Mouse (Mus musculus): ENCODE results near the gene Epb41l4b. TPM values are rescaled to one million over a fixed set of nuclear protein-coding genes. Genes with fewer than 3 reads are reported as not detected.
A peak's percentile ranks its signal among the peaks of the same experiment; 100 is the strongest.

Epb41l4b gene
- total RNA-seq, 2 experiments from 2014 or later, result 12.1 to 15.0 TPM

- DNase-seq (ENCODE audit: extremely low spot score in 1 of 2, low spot score in 2 of 2), result no peak
- intact Hi-C loops (cut with DNase I), result no loop called here
Observed at GRCm38 (mm10) chr4:57156549-57157169, 13.4 kb upstream of the Epb41l4b start.

DNA sequence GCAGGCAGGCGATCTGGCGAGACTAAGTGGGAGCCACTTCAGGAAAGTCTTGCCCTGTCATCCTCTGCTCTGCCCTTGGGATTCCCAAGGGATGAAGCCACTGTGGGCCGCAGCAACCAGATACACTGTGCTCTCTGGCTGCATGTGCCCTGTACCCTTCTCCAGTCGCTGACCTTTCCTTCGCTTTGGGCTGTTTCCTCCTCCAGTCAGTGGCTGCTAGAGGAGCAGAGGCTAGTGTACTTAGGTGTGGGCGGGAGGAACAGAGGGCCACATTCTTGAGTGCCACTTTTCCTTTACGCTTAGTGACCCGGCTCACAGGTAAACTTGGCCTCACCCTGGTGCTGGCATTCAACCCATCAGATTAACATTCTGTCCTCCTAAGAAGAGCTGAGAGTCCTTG lies 10.6 kb upstream of the Epb41l4b start:
- intact Hi-C loops (cut with DNase I), result no loop called here
- no peak for DNase-seq (ENCODE audit: extremely low spot score in 1 of 2, low spot score in 2 of 2)

DNA sequence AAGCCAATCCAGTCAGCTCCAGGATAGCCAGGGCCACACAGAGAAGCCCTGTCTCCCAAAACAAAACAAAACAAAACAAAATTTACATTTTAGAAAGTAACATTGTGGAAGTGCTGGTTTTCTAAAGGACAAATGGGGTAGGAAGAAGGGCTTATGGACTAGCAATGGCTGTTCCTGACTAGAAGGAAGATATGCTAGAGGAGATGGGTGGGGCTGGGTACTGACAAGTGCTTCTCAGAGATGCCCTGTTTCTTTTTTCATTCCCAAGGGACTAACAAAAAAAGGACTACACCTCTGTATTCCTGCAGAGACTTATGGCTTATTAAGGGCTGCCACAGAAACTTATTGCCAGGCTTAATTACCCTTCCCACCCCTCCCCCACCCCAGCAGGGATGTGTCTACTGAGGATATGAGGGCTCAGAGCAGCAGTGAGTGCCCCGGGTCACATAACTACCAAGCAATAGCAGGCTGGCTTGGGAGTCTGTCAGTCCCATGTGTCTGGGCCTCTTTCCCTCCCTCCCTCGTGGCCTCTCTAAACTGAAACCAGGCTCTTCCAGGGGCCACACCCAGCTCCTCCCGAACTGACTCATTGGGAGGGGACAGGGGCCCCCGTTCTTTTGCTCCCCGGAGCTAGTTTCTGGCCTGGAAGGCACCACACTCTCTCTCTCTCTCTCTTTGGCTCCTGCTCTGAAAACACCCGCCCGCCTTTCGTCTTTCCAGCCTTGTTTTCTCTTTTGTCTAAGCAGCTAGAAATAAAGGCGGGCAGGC lies 10.0 kb upstream of the Epb41l4b start:
- DNase-seq (ENCODE audit: extremely low spot score in 1 of 2, low spot score in 2 of 2), result no peak
- intact Hi-C loops (cut with DNase I), result no loop called here

- DNase-seq (ENCODE audit: extremely low spot score in 1 of 2, low spot score in 2 of 2), result no peak
- intact Hi-C loops (cut with DNase I), result loop anchor here (10.0 kb wide), 1 partner anchor 133 kb away; no protein-coding TSS in a partner anchor
Observed at GRCm38 (mm10) chr4:57148182-57148581, 4.9 kb upstream of the Epb41l4b start.

- intact Hi-C loops (cut with DNase I), result loop anchor here (5.0 to 10.0 kb wide), 2 partner anchors 75 to 128 kb away; no protein-coding TSS in a partner anchor
- peak in 1 of 2 experiments; percentile 42 for DNase-seq (ENCODE audit: extremely low spot score in 1 of 2, low spot score in 2 of 2)
Observed at GRCm38 (mm10) chr4:57142374-57143025, 737 bp downstream of the Epb41l4b start.

GRCm38 (mm10) chr4:57141908-57142361 lies 1.3 kb downstream of the Epb41l4b start:
- intact Hi-C loops (cut with DNase I), result loop anchor here (5.0 to 10.0 kb wide), 2 partner anchors 75 to 127 kb away; no protein-coding TSS in a partner anchor
- DNase-seq (ENCODE audit: extremely low spot score in 1 of 2, low spot score in 2 of 2), result no peak

- no peak for DNase-seq (ENCODE audit: extremely low spot score in 1 of 2, low spot score in 2 of 2)
- intact Hi-C loops (cut with DNase I), result loop anchor here (5.0 to 10.0 kb wide), 2 partner anchors 74 to 126 kb away; no protein-coding TSS in a partner anchor
Observed at GRCm38 (mm10) chr4:57140992-57141717, 2.1 kb downstream of the Epb41l4b start.

DNA sequence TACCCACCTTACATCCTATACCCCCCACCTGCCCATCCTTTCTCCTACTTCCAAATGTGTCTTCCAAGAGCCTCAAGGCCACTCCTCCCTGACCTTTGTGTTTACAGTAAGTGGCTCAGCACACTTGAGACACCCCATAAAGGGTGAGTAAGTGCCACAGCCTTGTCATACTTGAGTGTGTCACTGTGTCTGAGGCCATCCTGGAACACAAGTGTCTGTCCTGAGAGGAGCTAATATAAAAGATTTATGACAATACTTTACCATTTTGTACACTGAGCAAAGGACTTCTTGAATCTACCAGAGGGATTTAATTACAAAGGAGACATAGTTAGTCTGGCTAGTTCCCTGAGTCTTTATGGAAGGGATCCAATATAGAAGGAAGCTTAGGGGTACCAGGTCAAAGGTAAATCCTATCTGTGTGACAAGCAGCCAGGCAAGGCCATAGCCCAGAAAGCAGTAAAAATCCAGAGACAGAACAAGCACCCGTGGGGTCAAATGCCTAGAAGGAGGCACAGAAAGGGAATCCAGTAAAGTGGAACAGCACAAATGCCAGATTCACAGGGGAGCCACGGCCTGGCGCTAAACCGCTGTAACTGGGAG lies 2.9 kb downstream of the Epb41l4b start:
- DNase-seq (ENCODE audit: extremely low spot score in 1 of 2, low spot score in 2 of 2), result no peak
- intact Hi-C loops (cut with DNase I), result loop anchor here (5.0 to 10.0 kb wide), 2 partner anchors 73 to 125 kb away; no protein-coding TSS in a partner anchor

- intact Hi-C loops (cut with DNase I), result no loop called here
- DNase-seq (ENCODE audit: extremely low spot score in 1 of 2, low spot score in 2 of 2), result peak in 1 of 2 experiments; percentile 41
Observed at GRCm38 (mm10) chr4:57139433-57139832, 3.8 kb downstream of the Epb41l4b start.

DNA sequence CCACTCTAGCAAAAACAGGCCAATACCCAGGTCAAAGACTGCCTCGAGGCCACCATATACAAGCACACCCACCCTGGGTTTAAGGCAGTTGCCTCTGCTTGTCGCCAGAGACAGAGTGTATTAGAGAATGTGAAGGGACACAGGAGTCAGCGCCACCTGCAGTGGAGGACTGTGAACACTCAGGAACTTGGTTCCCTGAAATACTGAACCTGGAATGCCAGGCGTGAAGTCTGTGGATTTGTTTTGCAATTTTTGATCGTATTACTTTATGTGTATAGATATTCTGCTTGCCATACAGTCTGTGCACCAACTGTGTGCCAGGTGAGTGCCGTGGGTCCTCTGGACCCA lies 5.2 kb downstream of the Epb41l4b start:
- intact Hi-C loops (cut with DNase I), result no loop called here
- no peak for DNase-seq (ENCODE audit: extremely low spot score in 1 of 2, low spot score in 2 of 2)

DNA sequence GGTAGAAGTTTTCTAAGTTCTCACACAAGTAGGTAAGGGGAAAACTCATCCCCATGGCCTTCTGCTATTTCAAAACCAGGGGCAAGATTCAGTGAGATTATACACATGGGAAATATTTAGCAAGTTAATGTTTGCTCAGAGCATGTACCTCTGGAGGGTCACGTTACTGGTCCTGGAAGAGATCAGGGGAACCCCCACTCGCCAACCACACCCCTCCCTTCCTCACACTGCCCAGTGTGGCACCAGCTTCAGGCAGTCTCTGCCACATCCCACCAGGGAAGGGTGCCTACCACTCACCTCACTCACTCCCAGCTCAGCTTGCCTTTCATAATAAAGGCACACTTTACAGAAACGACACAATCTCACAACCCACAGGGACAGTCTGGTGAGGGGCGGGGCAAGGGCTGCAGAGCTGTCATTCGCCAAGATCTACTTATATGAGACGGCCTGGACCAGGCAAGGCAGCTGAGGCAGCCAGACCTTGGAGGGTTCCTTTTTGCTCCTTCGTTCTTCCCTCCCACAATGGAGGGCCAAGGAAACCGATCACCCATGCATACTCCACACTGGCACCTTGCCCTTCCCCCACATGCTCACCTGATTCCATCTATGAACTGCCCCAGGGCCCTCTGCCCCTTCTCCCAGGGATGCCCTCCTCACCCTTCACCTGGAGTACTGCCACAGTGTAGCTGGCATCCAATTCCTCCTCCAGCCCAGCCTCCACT lies 5.7 kb downstream of the Epb41l4b start:
- DNase-seq (ENCODE audit: extremely low spot score in 1 of 2, low spot score in 2 of 2), result no peak
- intact Hi-C loops (cut with DNase I), result no loop called here

DNA sequence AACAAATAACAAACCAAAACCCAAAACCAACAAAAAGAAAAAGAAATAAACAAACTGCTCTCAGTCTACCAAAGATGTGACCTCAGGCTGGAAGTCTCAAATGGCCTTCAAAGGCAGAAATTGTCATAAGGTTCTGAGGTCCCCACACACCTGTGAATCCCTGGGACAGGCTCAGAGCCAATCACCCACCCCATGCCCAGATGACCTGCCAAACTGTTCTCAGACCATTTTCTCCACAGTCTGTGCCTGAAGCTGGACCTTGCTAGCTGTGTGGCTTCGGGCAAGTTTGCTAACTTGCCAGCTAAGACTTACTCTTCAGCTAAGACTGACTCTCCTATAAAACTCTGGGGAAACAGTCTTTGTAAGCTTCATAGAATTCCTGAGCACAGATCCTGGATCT lies 7.8 kb downstream of the Epb41l4b start:
- DNase-seq (ENCODE audit: extremely low spot score in 1 of 2, low spot score in 2 of 2), result no peak
- intact Hi-C loops (cut with DNase I), result no loop called here

- no peak for DNase-seq (ENCODE audit: extremely low spot score in 1 of 2, low spot score in 2 of 2)
Observed at GRCm38 (mm10) chr4:57134554-57134953, 8.7 kb downstream of the Epb41l4b start.

DNA sequence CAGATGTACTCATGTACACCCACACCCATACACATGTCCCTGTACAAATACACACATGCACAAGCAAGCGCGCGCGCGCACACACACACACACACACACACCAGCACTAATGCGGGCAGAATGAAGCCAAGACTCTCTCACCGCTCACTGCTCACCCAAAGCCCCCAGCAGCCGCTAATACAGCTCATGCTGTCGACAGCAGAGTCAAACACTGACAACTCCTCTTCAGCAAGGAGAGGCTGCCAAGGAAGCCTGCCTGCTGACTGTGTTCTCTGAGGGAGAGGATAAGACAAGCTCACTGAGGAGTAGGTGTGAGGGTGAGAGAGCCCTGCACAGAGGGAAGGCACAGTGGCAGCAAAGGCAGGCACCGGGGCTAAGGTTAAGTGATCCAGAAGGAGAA lies 11.4 kb downstream of the Epb41l4b start:
- intact Hi-C loops (cut with DNase I), result no loop called here

More at GRCm38 (mm10) chr4:57134554-57134953, 8.7 kb downstream of the Epb41l4b start:
- intact Hi-C loops (cut with DNase I), result no loop called here

GRCm38 (mm10) chr4:57129718-57130515 lies 13.3 kb downstream of the Epb41l4b start:
- no peak for DNase-seq (ENCODE audit: extremely low spot score in 1 of 2, low spot score in 2 of 2)
- intact Hi-C loops (cut with DNase I), result no loop called here

More for the DNA sequence above, 11.4 kb downstream of the Epb41l4b start:
- DNase-seq (ENCODE audit: extremely low spot score in 1 of 2, low spot score in 2 of 2), result no peak

DNA sequence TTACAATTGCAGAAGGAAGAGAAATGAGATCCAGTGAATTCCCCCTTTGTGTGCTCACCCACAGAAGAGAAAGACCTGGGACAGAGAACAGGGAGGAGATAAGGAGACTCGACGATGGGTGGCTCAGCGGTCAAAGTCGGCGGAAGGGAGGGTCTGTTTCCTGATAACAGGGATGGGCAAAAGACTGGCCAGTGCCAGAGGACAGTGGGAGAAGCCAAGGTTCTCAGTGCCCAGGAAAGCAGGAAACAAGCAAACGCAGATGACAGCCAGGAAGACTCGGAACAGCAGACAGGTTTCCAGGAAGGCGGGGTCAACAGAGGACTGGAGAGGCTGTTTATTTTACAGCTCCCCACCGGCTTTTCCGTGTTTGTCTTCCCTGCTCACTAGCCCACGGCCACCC lies 20.2 kb downstream of the Epb41l4b start:
- DNase-seq (ENCODE audit: extremely low spot score in 1 of 2, low spot score in 2 of 2), result no peak
- intact Hi-C loops (cut with DNase I), result no loop called here

DNA sequence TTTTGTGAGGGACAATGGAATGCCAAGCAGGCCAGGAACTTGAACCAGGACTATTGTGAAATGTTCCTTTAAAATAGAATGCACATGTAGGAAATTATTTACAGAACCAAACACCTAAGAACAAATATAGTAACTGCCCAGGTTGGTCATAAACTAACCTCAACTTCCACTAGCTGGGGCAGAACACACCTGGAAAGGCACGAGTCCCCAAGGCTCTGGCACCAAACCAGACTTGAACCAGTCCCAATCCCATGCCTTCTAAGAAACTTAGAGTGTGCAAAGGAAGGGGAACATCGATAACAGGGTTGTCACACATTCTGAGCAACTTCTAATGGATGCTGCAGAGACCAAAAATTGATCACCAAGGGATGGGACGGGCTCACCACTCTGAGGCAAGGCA lies 21.1 kb downstream of the Epb41l4b start:
- intact Hi-C loops (cut with DNase I), result no loop called here
- DNase-seq (ENCODE audit: extremely low spot score in 1 of 2, low spot score in 2 of 2), result no peak

Data from left cerebral cortex, postnatal 10 days (tissue).